Comparison of ENCODE assay signal across 21 mouse cellular contexts in genomic region chr6:146944009-146944408, GRCm38 (mm10). TPM values are rescaled to one million over a fixed set of nuclear protein-coding genes. Genes with fewer than 3 reads are reported as not detected.
A peak's percentile ranks its signal among the peaks of the same experiment; 100 is the strongest.
DNase-seq lines count a peak whose midpoint lies in the region; TF ChIP-seq lines count a peak whose summit lies in the region.
"Had no signal": no experiment of that assay in that cellular context is flagged by ENCODE, and none has a peak within 500 bp of the region (broad histone marks: within the 10 kb centered on the region; RNA-seq: fewer than 3 reads in every experiment).

No protein-coding gene starts in this region.

- TF ChIP-seq POLR2A in heart, adult 2 months (IDR thresholded peaks at IDR 0.05; ENCODE audit: insufficient read depth, low read depth, low read length): no peak
- TF ChIP-seq POLR2A in myocyte (IDR thresholded peaks at IDR 0.05; ENCODE audit: insufficient read length, low read depth): no peak

- intact Hi-C loops in heart, adult 2 months (cut with DNase I): no loop called here

- peak; percentile 36 for TF ChIP-seq CTCF in heart, adult 2 months (IDR thresholded peaks at IDR 0.05)
- TF ChIP-seq CTCF in layer of hippocampus, adult 2 months (conservative IDR thresholded peaks at IDR 0.05): peak; percentile 55

- peaks cover 24% of the 10 kb centered on the region for H3K36me3 ChIP-seq in heart, adult 2 months (ENCODE audit: control insufficient read depth, insufficient read depth, low read length)
- peaks cover 11% of the 10 kb centered on the region for H3K36me3 ChIP-seq in myocyte (ENCODE audit: control insufficient read depth, insufficient read depth)
- H3K36me3 ChIP-seq: forebrain, embryonic 15.5 days; hindbrain, embryonic 15.5 days had no signal

- H3K9ac ChIP-seq in heart, adult 2 months (ENCODE audit: low read depth, low read length): no peak overlapping the region
- H3K9ac ChIP-seq: embryonic facial prominence, embryonic 12.5 days; forebrain, embryonic 15.5 days; heart, embryonic 15.5 days; hindbrain, embryonic 15.5 days had no signal

- TF ChIP-seq EP300 in heart, adult 2 months (IDR thresholded peaks at IDR 0.05; ENCODE audit: insufficient read depth, low read depth, low read length): no peak

- peaks cover 25% of the 10 kb centered on the region for H3K4me1 ChIP-seq in heart, adult 2 months (ENCODE audit: control insufficient read depth, insufficient read depth, low read length)
- H3K4me1 ChIP-seq: forebrain, embryonic 15.5 days had no signal

- H3K27me3 ChIP-seq in heart, adult 2 months (ENCODE audit: control insufficient read depth, insufficient read depth, low read length): no peaks in the 10 kb centered on the region
- H3K27me3 ChIP-seq in myocyte (ENCODE audit: control insufficient read depth, insufficient read depth, insufficient read length): no peaks in the 10 kb centered on the region
- H3K27me3 ChIP-seq: embryonic facial prominence, embryonic 12.5 days; forebrain, embryonic 15.5 days; heart, embryonic 15.5 days; hindbrain, embryonic 15.5 days had no signal

- H3K27ac ChIP-seq in heart, adult 2 months: no peak overlapping the region
- no peak overlapping the region for H3K27ac ChIP-seq in layer of hippocampus, adult 2 months
- H3K27ac ChIP-seq: embryonic facial prominence, embryonic 12.5 days; forebrain, embryonic 15.5 days; hindbrain, embryonic 15.5 days had no signal

- H3ac ChIP-seq in myocyte (ENCODE audit: control insufficient read depth, insufficient read length): no peak overlapping the region

- no peak for DNase-seq in heart, adult 2 months
- no peak for DNase-seq in heart, adult 9 months (ENCODE audit: low spot score in 2 of 2)
- DNase-seq in layer of hippocampus, adult 2 months (ENCODE audit: low spot score in 2 of 2): no peak
- DNase-seq in layer of hippocampus, adult 9-10 months (ENCODE audit: low spot score): no peak
- peak; percentile 8 for DNase-seq in 416B (ENCODE audit: low read depth)
- DNase-seq in urinary bladder, postnatal 10 days (ENCODE audit: low spot score): no peak
- DNase-seq: adrenal gland, adult 8-10 months; adrenal gland, postnatal 36 days; cerebellum, adult 11 months; cerebellum, adult 9-10 months; cerebellum, postnatal 25 days; gastrocnemius, postnatal 14 days; heart, postnatal 36 days had no signal

- peak overlapping the region; percentile 44 for H3K4me2 ChIP-seq in myocyte (ENCODE audit: low read depth)
- H3K4me2 ChIP-seq: embryonic facial prominence, embryonic 12.5 days; forebrain, embryonic 15.5 days; heart, embryonic 11.5 days; heart, embryonic 15.5 days; hindbrain, embryonic 15.5 days had no signal

- no peak overlapping the region for H3K4me3 ChIP-seq in heart, adult 2 months
- H3K4me3 ChIP-seq in layer of hippocampus, adult 2 months: no peak overlapping the region
- no peak overlapping the region for H3K4me3 ChIP-seq in myocyte
- H3K4me3 ChIP-seq: embryonic facial prominence, embryonic 12.5 days; forebrain, embryonic 15.5 days; heart, embryonic 15.5 days; hindbrain, embryonic 15.5 days had no signal

- 0 out of 2 replicates have a peak, but pooled peaks cover 2% of the 10 kb centered on the region for H3K79me2 ChIP-seq in heart, adult 2 months (replicated peaks; ENCODE audit: control insufficient read depth, insufficient read depth, low read length)
- H3K79me2 ChIP-seq in myocyte (ENCODE audit: control insufficient read depth, insufficient read depth): peaks cover 98% of the 10 kb centered on the region

TF ChIP-seq in myocyte, 11 proteins besides CTCF, POLR2A, EP300 and RAD21:
- no peak for TF ChIP-seq CEBPB (IDR thresholded peaks at IDR 0.05; ENCODE audit: insufficient read depth, poor library complexity, severe bottlenecking)
- TF ChIP-seq TCF3 (IDR thresholded peaks at IDR 0.05; ENCODE audit: insufficient read length, low read depth): no peak
- no peak for TF ChIP-seq REST (IDR thresholded peaks at IDR 0.05; ENCODE audit: insufficient read depth, insufficient read length)
- no peak for TF ChIP-seq POLR2AphosphoS2 (IDR thresholded peaks at IDR 0.05; ENCODE audit: insufficient read length, low read depth)
- TF ChIP-seq MYOD1 (IDR thresholded peaks at IDR 0.05; ENCODE audit: control insufficient read depth in 1 of 3, insufficient read length in 2 of 3, low read depth in 2 of 3): no peak
- no peak for TF ChIP-seq MYOG (IDR thresholded peaks at IDR 0.05; ENCODE audit: control insufficient read depth in 1 of 3, insufficient read depth in 1 of 3, insufficient read length in 2 of 3, low read depth in 2 of 3)
- no peak for TF ChIP-seq E2F4 (IDR thresholded peaks at IDR 0.05; ENCODE audit: insufficient read depth)
- TF ChIP-seq TCF12 (IDR thresholded peaks at IDR 0.05; ENCODE audit: insufficient read depth, poor library complexity, severe bottlenecking): no peak
- no peak for TF ChIP-seq USF1 (IDR thresholded peaks at IDR 0.05; ENCODE audit: low read depth)
- TF ChIP-seq SRF (IDR thresholded peaks at IDR 0.05; ENCODE audit: control insufficient read depth, insufficient read length, low read depth): no peak
- TF ChIP-seq MAX (IDR thresholded peaks at IDR 0.05; ENCODE audit: low read depth): no peak
TF ChIP-seq in myocyte: peak in this region for 0.

RNA-seq across cellular contexts. Expression of gene 1700034J05Rik, which starts 10.2 kb away (rescaled TPM):
- total RNA-seq in heart, adult 2 months (2021): not detected
- polyA plus RNA-seq in heart, adult 2 months (2012; rRNA removed): not detected in 2 replicates
- total RNA-seq in layer of hippocampus, adult 2 months (2021): not detected
- 0.02 TPM for polyA plus RNA-seq in myocyte (2012; fragmentation: generic; extraction: Trizol)
- total RNA-seq: adrenal gland, adult 8-10 months; adrenal gland, postnatal 36 days; gastrocnemius, postnatal 14 days; heart, postnatal 36 days had no signal
- polyA plus RNA-seq: brain, embryonic 14.5 days; cortical plate, adult 2 months; forebrain, embryonic 15.5 days had no signal

RNA-seq across cellular contexts. Expression of gene Ppfibp1, which starts 55.7 kb away (rescaled TPM):
- total RNA-seq in heart, adult 2 months (2021): 100 to 1,000 TPM; 102 to 128 TPM
- 15.4 and 33.7 TPM in 2 replicates for polyA plus RNA-seq in heart, adult 2 months (2012; rRNA removed)
- 10 to 100 TPM; 35.3 to 40.6 TPM for total RNA-seq in layer of hippocampus, adult 2 months (2021)
- polyA plus RNA-seq in myocyte (2012; fragmentation: generic; extraction: Trizol): 79.3 TPM
